Mouse (Mus musculus): Measurements from ENCODE around the gene Bst2. TPM values are rescaled to one million over a fixed set of nuclear protein-coding genes. Genes with fewer than 3 reads are reported as not detected.

The Bst2 gene
- 8.3 TPM for polyA plus RNA-seq (2014; fragmentation: Illumina TruSeq; extraction: RNeasy Lipid Tissue Mini Kit (QIAGEN cat#74804))

GRCm38 (mm10) chr8:71537028-71537867, at the start of gene Bst2:
Gene Bst2, minus strand, starts transcription at chr8:71537456.

GRCm38 (mm10) chr8:71568387-71568937, 31.2 kb upstream of the Bst2 start, which contains the start of gene Slc27a1:
Gene Slc27a1, plus strand, starts transcription at chr8:71568882.

GRCm38 (mm10) chr8:71566501-71566900, 29.2 kb upstream of the Bst2 start, which contains the start of gene Nxnl1:
Gene Nxnl1, minus strand, starts transcription at chr8:71566601.

GRCm38 (mm10) chr8:71558071-71558957, 21.1 kb upstream of the Bst2 start, which contains the start of gene Tmem221:
Gene Tmem221, minus strand, starts transcription at chr8:71558871.

GRCm38 (mm10) chr8:71542632-71543343, 5.5 kb upstream of the Bst2 start, which contains the start of gene Mvb12a:
Gene Mvb12a, plus strand, starts transcription at chr8:71542922.

GRCm38 (mm10) chr8:71525226-71526050, 11.8 kb downstream of the Bst2 start, which contains the start of gene Ccdc194:
Gene Ccdc194, minus strand, starts transcription at chr8:71525711.

GRCm38 (mm10) chr8:71511644-71512043, 25.6 kb downstream of the Bst2 start, which contains the start of gene Plvap:
Gene Plvap, minus strand, starts transcription at chr8:71511752.

GRCm38 (mm10) chr8:71487691-71488445, 49.4 kb downstream of the Bst2 start, which contains the start of gene Gtpbp3:
Gene Gtpbp3, plus strand, starts transcription at chr8:71488103.

GRCm38 (mm10) chr8:71485142-71486135, 51.8 kb downstream of the Bst2 start, which contains the start of gene Ano8:
Gene Ano8, minus strand, starts transcription at chr8:71485963.

Other genes with a start within 250 kb of the Bst2 start
- 1.5 TPM for gene Use1, start 170.6 kb downstream of the Bst2 start, polyA plus RNA-seq (2014; fragmentation: Illumina TruSeq; extraction: RNeasy Lipid Tissue Mini Kit (QIAGEN cat#74804))
- gene Ocel1, start 166.2 kb downstream of the Bst2 start, polyA plus RNA-seq (2014; fragmentation: Illumina TruSeq; extraction: RNeasy Lipid Tissue Mini Kit (QIAGEN cat#74804)), result 1.2 TPM
- 1.3 TPM for gene Nr2f6, start 155.5 kb downstream of the Bst2 start, polyA plus RNA-seq (2014; fragmentation: Illumina TruSeq; extraction: RNeasy Lipid Tissue Mini Kit (QIAGEN cat#74804))
- gene Ushbp1, start 141.7 kb downstream of the Bst2 start, polyA plus RNA-seq (2014; fragmentation: Illumina TruSeq; extraction: RNeasy Lipid Tissue Mini Kit (QIAGEN cat#74804)), result 0.31 TPM
- gene Babam1, start 140.6 kb downstream of the Bst2 start, polyA plus RNA-seq (2014; fragmentation: Illumina TruSeq; extraction: RNeasy Lipid Tissue Mini Kit (QIAGEN cat#74804)), result 8.6 TPM
- 0.54 TPM for gene Ankle1, start 131.4 kb downstream of the Bst2 start, polyA plus RNA-seq (2014; fragmentation: Illumina TruSeq; extraction: RNeasy Lipid Tissue Mini Kit (QIAGEN cat#74804))
- 0.68 TPM for gene Abhd8, start 73.8 kb downstream of the Bst2 start, polyA plus RNA-seq (2014; fragmentation: Illumina TruSeq; extraction: RNeasy Lipid Tissue Mini Kit (QIAGEN cat#74804))
- 9.7 TPM for gene Mrpl34, start 72.5 kb downstream of the Bst2 start, polyA plus RNA-seq (2014; fragmentation: Illumina TruSeq; extraction: RNeasy Lipid Tissue Mini Kit (QIAGEN cat#74804))
- gene Dda1, start 68.3 kb downstream of the Bst2 start, polyA plus RNA-seq (2014; fragmentation: Illumina TruSeq; extraction: RNeasy Lipid Tissue Mini Kit (QIAGEN cat#74804)), result 3.4 TPM
- 1.00 TPM for gene Ano8, start 51.5 kb downstream of the Bst2 start, polyA plus RNA-seq (2014; fragmentation: Illumina TruSeq; extraction: RNeasy Lipid Tissue Mini Kit (QIAGEN cat#74804))
- gene Gtpbp3, start 49.4 kb downstream of the Bst2 start, polyA plus RNA-seq (2014; fragmentation: Illumina TruSeq; extraction: RNeasy Lipid Tissue Mini Kit (QIAGEN cat#74804)), result 1.3 TPM
- gene Plvap, start 25.7 kb downstream of the Bst2 start, polyA plus RNA-seq (2014; fragmentation: Illumina TruSeq; extraction: RNeasy Lipid Tissue Mini Kit (QIAGEN cat#74804)), result 0.46 TPM
- not detected for gene Ccdc194, start 11.7 kb downstream of the Bst2 start, polyA plus RNA-seq (2014; fragmentation: Illumina TruSeq; extraction: RNeasy Lipid Tissue Mini Kit (QIAGEN cat#74804))
- gene Mvb12a, start 5.5 kb upstream of the Bst2 start, polyA plus RNA-seq (2014; fragmentation: Illumina TruSeq; extraction: RNeasy Lipid Tissue Mini Kit (QIAGEN cat#74804)), result 0.66 TPM
- gene Tmem221, start 21.4 kb upstream of the Bst2 start, polyA plus RNA-seq (2014; fragmentation: Illumina TruSeq; extraction: RNeasy Lipid Tissue Mini Kit (QIAGEN cat#74804)), result 3.4 TPM
- gene Nxnl1, start 29.1 kb upstream of the Bst2 start, polyA plus RNA-seq (2014; fragmentation: Illumina TruSeq; extraction: RNeasy Lipid Tissue Mini Kit (QIAGEN cat#74804)), result 0.26 TPM
- gene Slc27a1, start 31.4 kb upstream of the Bst2 start, polyA plus RNA-seq (2014; fragmentation: Illumina TruSeq; extraction: RNeasy Lipid Tissue Mini Kit (QIAGEN cat#74804)), result 4.7 TPM
- gene Pgls, start 54.7 kb upstream of the Bst2 start, polyA plus RNA-seq (2014; fragmentation: Illumina TruSeq; extraction: RNeasy Lipid Tissue Mini Kit (QIAGEN cat#74804)), result 0.17 TPM
- not detected for gene Fam129c, start 60.2 kb upstream of the Bst2 start, polyA plus RNA-seq (2014; fragmentation: Illumina TruSeq; extraction: RNeasy Lipid Tissue Mini Kit (QIAGEN cat#74804))
- 73.2 TPM for gene Colgalt1, start 73.5 kb upstream of the Bst2 start, polyA plus RNA-seq (2014; fragmentation: Illumina TruSeq; extraction: RNeasy Lipid Tissue Mini Kit (QIAGEN cat#74804))
- not detected for gene Unc13a, start 134.3 kb upstream of the Bst2 start, polyA plus RNA-seq (2014; fragmentation: Illumina TruSeq; extraction: RNeasy Lipid Tissue Mini Kit (QIAGEN cat#74804))
- not detected for gene Jak3, start 138.8 kb upstream of the Bst2 start, polyA plus RNA-seq (2014; fragmentation: Illumina TruSeq; extraction: RNeasy Lipid Tissue Mini Kit (QIAGEN cat#74804))
- gene Insl3, start 151.8 kb upstream of the Bst2 start, polyA plus RNA-seq (2014; fragmentation: Illumina TruSeq; extraction: RNeasy Lipid Tissue Mini Kit (QIAGEN cat#74804)), result not detected
- 2.2 TPM for gene B3gnt3, start 164.3 kb upstream of the Bst2 start, polyA plus RNA-seq (2014; fragmentation: Illumina TruSeq; extraction: RNeasy Lipid Tissue Mini Kit (QIAGEN cat#74804))
- gene Fcho1, start 188.3 kb upstream of the Bst2 start, polyA plus RNA-seq (2014; fragmentation: Illumina TruSeq; extraction: RNeasy Lipid Tissue Mini Kit (QIAGEN cat#74804)), result not detected

Data from ovary, adult 10 weeks (tissue).